Mouse (Mus musculus) c-Kit-positive CD71-positive TER-119-positive erythroid progenitor cells, embryonic 14.5 days (primary cell): ENCODE data around the gene Uqcc1.
A peak's percentile ranks its signal among the peaks of the same experiment; 100 is the strongest.
"Not testable (repeated sequence)": the region's sequence is repeated elsewhere in the genome, so short reads cannot be mapped to it uniquely, and the experiment has no call there.

Source experiments
- DNase-seq: peaks from one replicate; pipeline ENCODE4 v3.0.0-alpha.2; 2013; ENCODE audit warnings: low spot score

Gene Uqcc1

GRCm38 (mm10) chr2:155860102-155860501, 70.0 kb downstream of the Uqcc1 start:
- DNase-seq, result no peak

- no peak for DNase-seq
These were observed 77.6 kb downstream of the Uqcc1 start for GRCm38 (mm10) chr2:155852536-155852935.

GRCm38 (mm10) chr2:155850120-155850519, 80.0 kb downstream of the Uqcc1 start:
- DNase-seq, result no peak

GRCm38 (mm10) chr2:155849464-155849863, 80.6 kb downstream of the Uqcc1 start:
- no peak for DNase-seq

- DNase-seq, result peak; percentile 81
These were observed 81.8 kb downstream of the Uqcc1 start for GRCm38 (mm10) chr2:155848291-155848690.

- no peak for DNase-seq
These were observed 83.2 kb downstream of the Uqcc1 start for GRCm38 (mm10) chr2:155846930-155847329.

- no peak for DNase-seq
These were observed 91.1 kb downstream of the Uqcc1 start for GRCm38 (mm10) chr2:155838961-155839360.

GRCm38 (mm10) chr2:155837961-155838360, 92.1 kb downstream of the Uqcc1 start:
- DNase-seq, result no peak

GRCm38 (mm10) chr2:155834732-155835131, 95.4 kb downstream of the Uqcc1 start, which contains the start of gene Fam83c:
Fam83c (minus strand) TSS chr2:155834854.
- no peak for DNase-seq

- DNase-seq, result not testable (repeated sequence)
These were observed 98.0 kb downstream of the Uqcc1 start for GRCm38 (mm10) chr2:155832087-155832486.

- DNase-seq, result no peak
These were observed 98.8 kb downstream of the Uqcc1 start for GRCm38 (mm10) chr2:155831302-155831701.

GRCm38 (mm10) chr2:155830841-155831240, 99.3 kb downstream of the Uqcc1 start:
- DNase-seq, result no peak

GRCm38 (mm10) chr2:155826630-155827424, 103.3 kb downstream of the Uqcc1 start, which contains the start of gene Eif6:
Eif6 (minus strand) TSS chr2:155826925.
- DNase-seq, result peak; percentile 81

GRCm38 (mm10) chr2:155825904-155826629, 104.0 kb downstream of the Uqcc1 start:
- DNase-seq, result peak; percentile 40

GRCm38 (mm10) chr2:155823722-155824121, 106.4 kb downstream of the Uqcc1 start:
- no peak for DNase-seq

- DNase-seq, result no peak
These were observed 109.3 kb downstream of the Uqcc1 start for GRCm38 (mm10) chr2:155820779-155821178.

GRCm38 (mm10) chr2:155819449-155820251, 110.5 kb downstream of the Uqcc1 start:
- no peak for DNase-seq

- no peak for DNase-seq
These were observed 110.9 kb downstream of the Uqcc1 start, which contains the start of gene BC029722 for GRCm38 (mm10) chr2:155819392-155819448. BC029722 (minus strand) TSS chr2:155819426.

GRCm38 (mm10) chr2:155818596-155819391, 111.3 kb downstream of the Uqcc1 start:
- DNase-seq, result peak; percentile 90

GRCm38 (mm10) chr2:155817301-155818245, 112.5 kb downstream of the Uqcc1 start:
- no peak for DNase-seq

- DNase-seq, result no peak
These were observed 113.9 kb downstream of the Uqcc1 start for GRCm38 (mm10) chr2:155816179-155816578.
